In genomic region chr1:135794216-135795134, GRCm38 (mm10) we compare ENCODE assay signal across 8 mouse cellular contexts. TPM values are rescaled to one million over a fixed set of nuclear protein-coding genes. Genes with fewer than 3 reads are reported as not detected.
A peak's percentile ranks its signal among the peaks of the same experiment; 100 is the strongest.
DNase-seq lines count a peak whose midpoint lies in the region; ATAC-seq lines count a peak whose summit lies in the region.

No protein-coding gene starts in this region.

- H3K4me3 ChIP-seq in heart, embryonic 12.5 days: peak overlapping the region; percentile 36
- no peak overlapping the region for H3K4me3 ChIP-seq in forebrain, embryonic 15.5 days
- peak overlapping the region; percentile 24 for H3K4me3 ChIP-seq in liver, embryonic 13.5 days (replicated peaks)
- H3K4me3 ChIP-seq in neural tube, embryonic 13.5 days: no peak overlapping the region

- WGBS in heart, embryonic 12.5 days: 5% methylated on average over 20 of the region's 20 CpGs
- 51% methylated on average over 20 of the region's 20 CpGs for WGBS in forebrain, embryonic 15.5 days
- WGBS in liver, embryonic 13.5 days (ENCODE audit: insufficient replicate concordance): 13% methylated on average over 20 of the region's 20 CpGs
- WGBS in neural tube, embryonic 13.5 days: 53% methylated on average over 20 of the region's 20 CpGs

- H3K27ac ChIP-seq in heart, embryonic 12.5 days (ENCODE audit: poor library complexity, severe bottlenecking): peak overlapping the region; percentile 94
- H3K27ac ChIP-seq in forebrain, embryonic 15.5 days (replicated peaks): no peak overlapping the region
- no peak overlapping the region for H3K27ac ChIP-seq in liver, embryonic 13.5 days
- H3K27ac ChIP-seq in neural tube, embryonic 13.5 days (replicated peaks): no peak overlapping the region

- no peaks in the 10 kb centered on the region for H3K9me3 ChIP-seq in heart, embryonic 12.5 days (replicated peaks)
- no peaks in the 10 kb centered on the region for H3K9me3 ChIP-seq in forebrain, embryonic 15.5 days
- H3K9me3 ChIP-seq in liver, embryonic 13.5 days (replicated peaks): no peaks in the 10 kb centered on the region
- H3K9me3 ChIP-seq in neural tube, embryonic 13.5 days: no peaks in the 10 kb centered on the region

- H3K4me1 ChIP-seq in heart, embryonic 12.5 days (replicated peaks): peaks cover 80% of the 10 kb centered on the region
- peaks cover 8% of the 10 kb centered on the region for H3K4me1 ChIP-seq in forebrain, embryonic 15.5 days
- peaks cover 30% of the 10 kb centered on the region for H3K4me1 ChIP-seq in liver, embryonic 13.5 days (replicated peaks)
- peaks cover 16% of the 10 kb centered on the region for H3K4me1 ChIP-seq in neural tube, embryonic 13.5 days (replicated peaks)

- peak overlapping the region; percentile 73 for H3K9ac ChIP-seq in heart, embryonic 12.5 days
- no peak overlapping the region for H3K9ac ChIP-seq in forebrain, embryonic 15.5 days (replicated peaks)
- H3K9ac ChIP-seq in liver, embryonic 13.5 days: no peak overlapping the region
- H3K9ac ChIP-seq in neural tube, embryonic 13.5 days: peak overlapping the region; percentile 38; the same call in 1 of the 2 replicates

- no peaks in the 10 kb centered on the region for H3K27me3 ChIP-seq in heart, embryonic 12.5 days (replicated peaks)
- 0 out of 2 replicates have a peak, but pooled peaks cover 5% of the 10 kb centered on the region for H3K27me3 ChIP-seq in forebrain, embryonic 15.5 days
- peaks cover 45% of the 10 kb centered on the region for H3K27me3 ChIP-seq in liver, embryonic 13.5 days
- peaks cover 15% of the 10 kb centered on the region for H3K27me3 ChIP-seq in neural tube, embryonic 13.5 days

- peak; percentile 74 for ATAC-seq in heart, embryonic 12.5 days (ENCODE audit: insufficient number of reproducible peaks, low FRiP score)
- ATAC-seq in forebrain, embryonic 15.5 days (replicated peaks): no peak
- peak; percentile 45; the same call in 1 of the 2 replicates for ATAC-seq in liver, embryonic 13.5 days (ENCODE audit: low read depth)
- no peak for ATAC-seq in neural tube, embryonic 13.5 days (ENCODE audit: low read depth)
- ATAC-seq in inflammation-experienced regulatory T-cells, adult 6 months: no peak
- no peak for ATAC-seq in monocyte, adult 5-6 weeks (replicated peaks; ENCODE audit: insufficient number of reproducible peaks, low FRiP score, low TSS enrichment, poor library complexity, severe bottlenecking)

- no peaks in the 10 kb centered on the region for H3K36me3 ChIP-seq in heart, embryonic 12.5 days
- H3K36me3 ChIP-seq in forebrain, embryonic 15.5 days: no peaks in the 10 kb centered on the region
- no peaks in the 10 kb centered on the region for H3K36me3 ChIP-seq in liver, embryonic 13.5 days
- H3K36me3 ChIP-seq in neural tube, embryonic 13.5 days: no peaks in the 10 kb centered on the region

- H3K4me2 ChIP-seq in heart, embryonic 12.5 days: peak overlapping the region; percentile 74
- peak overlapping the region; percentile 42 for H3K4me2 ChIP-seq in forebrain, embryonic 15.5 days (replicated peaks)
- H3K4me2 ChIP-seq in liver, embryonic 13.5 days: peak overlapping the region; percentile 52
- peak overlapping the region; percentile 47 for H3K4me2 ChIP-seq in neural tube, embryonic 13.5 days

- no peak for DNase-seq in heart, adult 11 months
- no peak for DNase-seq in liver, embryonic 13.5 days
- no peak for DNase-seq in frontal cortex, postnatal 14 days (ENCODE audit: low spot score in 2 of 2)

RNA-seq across cellular contexts. Expression of gene Tnni1, which starts 15.2 kb away (rescaled TPM):
- polyA plus RNA-seq in heart, embryonic 12.5 days (2016; fragmentation: Nextera tagmentation; extraction: Ambion mirVana): 3,113 and 3,172 TPM in 2 replicates
- 0.45 and 1.3 TPM in 2 replicates for polyA plus RNA-seq in forebrain, embryonic 15.5 days (2015; fragmentation: Nextera tagmentation; extraction: Ambion mirVana)
- 9.7 and 12.3 TPM in 2 replicates for polyA plus RNA-seq in liver, embryonic 13.5 days (2015; fragmentation: Nextera tagmentation; extraction: Ambion mirVana)
- polyA plus RNA-seq in neural tube, embryonic 13.5 days (2015; fragmentation: Nextera tagmentation; extraction: Ambion mirVana): 15.0 and 31.7 TPM in 2 replicates
- not detected for polyA plus RNA-seq in inflammation-experienced regulatory T-cells, adult 6 months (2017; shearing (Covaris generic))
- total RNA-seq in monocyte, adult 5-6 weeks (2017): 0.97 to 3.4 TPM in 2 of 3 replicates, not detected in the other

RNA-seq across cellular contexts. Expression of gene Lad1, which starts 23.9 kb away (rescaled TPM):
- polyA plus RNA-seq in heart, embryonic 12.5 days (2016; fragmentation: Nextera tagmentation; extraction: Ambion mirVana): 3.0 and 3.3 TPM in 2 replicates
- polyA plus RNA-seq in forebrain, embryonic 15.5 days (2015; fragmentation: Nextera tagmentation; extraction: Ambion mirVana): 0.33 and 0.37 TPM in 2 replicates
- 0.16 and 0.68 TPM in 2 replicates for polyA plus RNA-seq in liver, embryonic 13.5 days (2015; fragmentation: Nextera tagmentation; extraction: Ambion mirVana)
- polyA plus RNA-seq in neural tube, embryonic 13.5 days (2015; fragmentation: Nextera tagmentation; extraction: Ambion mirVana): 0.40 and 0.73 TPM in 2 replicates
- polyA plus RNA-seq in inflammation-experienced regulatory T-cells, adult 6 months (2017; shearing (Covaris generic)): 1 to 10 TPM; 1.9 to 5.2 (median 2.4) TPM
- 0.29 TPM in 1 of 3 replicates, not detected in the others for total RNA-seq in monocyte, adult 5-6 weeks (2017)

RNA-seq across cellular contexts. Expression of gene Phlda3, which starts 28.6 kb away (rescaled TPM):
- 73.0 and 74.1 TPM in 2 replicates for polyA plus RNA-seq in heart, embryonic 12.5 days (2016; fragmentation: Nextera tagmentation; extraction: Ambion mirVana)
- polyA plus RNA-seq in forebrain, embryonic 15.5 days (2015; fragmentation: Nextera tagmentation; extraction: Ambion mirVana): 15.5 and 16.8 TPM in 2 replicates
- 5.7 and 7.1 TPM in 2 replicates for polyA plus RNA-seq in liver, embryonic 13.5 days (2015; fragmentation: Nextera tagmentation; extraction: Ambion mirVana)
- polyA plus RNA-seq in neural tube, embryonic 13.5 days (2015; fragmentation: Nextera tagmentation; extraction: Ambion mirVana): 32.1 and 32.6 TPM in 2 replicates
- 1 to 10 TPM in 1 of 3 experiments, under 1 TPM in 1, not detected in 1; 0.94 to 7.2 TPM for polyA plus RNA-seq in inflammation-experienced regulatory T-cells, adult 6 months (2017; shearing (Covaris generic))
- total RNA-seq in monocyte, adult 5-6 weeks (2017): 0.39 to 7.4 TPM (median 1.4 TPM) in 3 replicates

RNA-seq across cellular contexts. Expression of gene Tnnt2, which starts 41.7 kb away (rescaled TPM):
- polyA plus RNA-seq in heart, embryonic 12.5 days (2016; fragmentation: Nextera tagmentation; extraction: Ambion mirVana): 5,319 and 5,490 TPM in 2 replicates
- 0.75 and 5.7 TPM in 2 replicates for polyA plus RNA-seq in forebrain, embryonic 15.5 days (2015; fragmentation: Nextera tagmentation; extraction: Ambion mirVana)
- 4.3 and 19.2 TPM in 2 replicates for polyA plus RNA-seq in liver, embryonic 13.5 days (2015; fragmentation: Nextera tagmentation; extraction: Ambion mirVana)
- 10.9 and 22.7 TPM in 2 replicates for polyA plus RNA-seq in neural tube, embryonic 13.5 days (2015; fragmentation: Nextera tagmentation; extraction: Ambion mirVana)
- under 1 TPM in 1 of 3 experiments, not detected in 2; 0.24 TPM for polyA plus RNA-seq in inflammation-experienced regulatory T-cells, adult 6 months (2017; shearing (Covaris generic))
- total RNA-seq in monocyte, adult 5-6 weeks (2017): not detected in 3 replicates

Comparison
In these comparisons a context has a peak if more than half of its experiments do, and no peak if none do; other contexts are left out.
1. ATAC-seq: peak in heart, embryonic 12.5 days (single experiment) and liver, embryonic 13.5 days (single experiment); none in forebrain, embryonic 15.5 days (single experiment), neural tube, embryonic 13.5 days (single experiment), inflammation-experienced regulatory T-cells, adult 6 months (single experiment) and monocyte, adult 5-6 weeks (single experiment).
2. H3K4me3 ChIP-seq: peak in heart, embryonic 12.5 days (single experiment) and liver, embryonic 13.5 days (single experiment); none in forebrain, embryonic 15.5 days (single experiment) and neural tube, embryonic 13.5 days (single experiment).
3. H3K9ac ChIP-seq: peak in heart, embryonic 12.5 days (single experiment) and neural tube, embryonic 13.5 days (single experiment); none in forebrain, embryonic 15.5 days (single experiment) and liver, embryonic 13.5 days (single experiment).
4. RNA of gene Tnni1, which starts 15.2 kb away (polyA plus RNA-seq): 3,113 to 3,172 TPM in heart, embryonic 12.5 days; 15.0 to 31.7 TPM in neural tube, embryonic 13.5 days, 9.7 to 12.3 TPM in liver, embryonic 13.5 days, 0.45 to 1.3 TPM in forebrain, embryonic 15.5 days and not detected in inflammation-experienced regulatory T-cells, adult 6 months; every median in the first group is over 10 times any median in the second.
5. Peak in every context shown above with its lines, with median percentiles within 50 percentile points of each other: H3K4me2 ChIP-seq.